Mouse (Mus musculus) left cerebral cortex, postnatal 4 days (tissue): ENCODE results near the gene Gm1113. TPM values are rescaled to one million over a fixed set of nuclear protein-coding genes. Genes with fewer than 3 reads are reported as not detected.
A peak's percentile ranks its signal among the peaks of the same experiment; 100 is the strongest.

Source experiments
- DNase-seq: peaks from one replicate; pipeline ENCODE4 v3.0.0-alpha.2; 2022
- intact Hi-C: fragments of 180-260 bp; cut with DNase I; formaldehyde crosslinking; loops from one replicate; pipeline ENCODE4 v1.15.1; 2025
- total RNA-seq, 2 experiments: library from RNA; stranded (reverse); gene quantifications; 2 replicates each; pipeline ENCODE4 v1.2.3; 2021

Gene Gm1113
- total RNA-seq, 2 experiments from 2014 or later: not detected

DNA sequence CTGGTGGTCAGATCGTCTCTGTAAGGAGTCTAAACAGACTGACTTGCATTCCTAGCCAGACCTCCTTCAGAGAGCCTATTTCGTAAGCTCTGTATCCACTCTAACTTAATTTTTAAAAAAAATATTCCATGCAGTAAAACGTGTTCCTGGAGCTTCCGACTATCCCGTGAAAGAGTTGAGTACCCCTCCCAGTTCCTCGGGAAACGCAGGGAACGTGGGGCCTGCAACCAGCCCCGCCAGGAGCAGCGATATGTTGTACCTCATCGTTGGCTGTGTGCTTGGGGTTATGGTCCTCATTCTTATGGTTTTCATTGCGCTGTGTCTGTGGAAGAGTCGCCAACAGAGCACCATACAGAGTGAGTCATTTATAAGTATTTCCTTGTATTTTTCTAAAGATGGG is 31.5 kb downstream of the Gm1113 start:
- no peak for DNase-seq
- intact Hi-C loops: no loop called here

DNA sequence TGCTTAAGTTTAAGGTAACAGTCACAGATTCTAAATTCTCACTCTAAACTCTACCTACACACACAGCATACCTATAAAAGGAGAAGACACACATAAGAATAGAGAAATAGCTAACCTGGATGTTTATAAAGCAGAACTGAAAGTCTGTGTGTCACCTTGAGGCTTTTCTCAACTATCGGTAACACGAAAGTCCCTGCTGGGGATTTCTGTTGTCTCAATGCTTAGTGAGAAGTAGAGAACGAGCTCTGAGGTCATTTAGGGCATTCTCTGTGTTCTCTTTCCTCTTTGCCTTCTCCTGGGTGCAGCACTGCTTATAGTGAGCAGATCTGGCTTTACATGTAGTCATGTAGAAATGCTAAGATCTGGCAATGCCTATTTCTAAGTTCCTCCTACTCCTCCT is 34.1 kb downstream of the Gm1113 start:
- no peak for DNase-seq
- intact Hi-C loops: no loop called here

DNA sequence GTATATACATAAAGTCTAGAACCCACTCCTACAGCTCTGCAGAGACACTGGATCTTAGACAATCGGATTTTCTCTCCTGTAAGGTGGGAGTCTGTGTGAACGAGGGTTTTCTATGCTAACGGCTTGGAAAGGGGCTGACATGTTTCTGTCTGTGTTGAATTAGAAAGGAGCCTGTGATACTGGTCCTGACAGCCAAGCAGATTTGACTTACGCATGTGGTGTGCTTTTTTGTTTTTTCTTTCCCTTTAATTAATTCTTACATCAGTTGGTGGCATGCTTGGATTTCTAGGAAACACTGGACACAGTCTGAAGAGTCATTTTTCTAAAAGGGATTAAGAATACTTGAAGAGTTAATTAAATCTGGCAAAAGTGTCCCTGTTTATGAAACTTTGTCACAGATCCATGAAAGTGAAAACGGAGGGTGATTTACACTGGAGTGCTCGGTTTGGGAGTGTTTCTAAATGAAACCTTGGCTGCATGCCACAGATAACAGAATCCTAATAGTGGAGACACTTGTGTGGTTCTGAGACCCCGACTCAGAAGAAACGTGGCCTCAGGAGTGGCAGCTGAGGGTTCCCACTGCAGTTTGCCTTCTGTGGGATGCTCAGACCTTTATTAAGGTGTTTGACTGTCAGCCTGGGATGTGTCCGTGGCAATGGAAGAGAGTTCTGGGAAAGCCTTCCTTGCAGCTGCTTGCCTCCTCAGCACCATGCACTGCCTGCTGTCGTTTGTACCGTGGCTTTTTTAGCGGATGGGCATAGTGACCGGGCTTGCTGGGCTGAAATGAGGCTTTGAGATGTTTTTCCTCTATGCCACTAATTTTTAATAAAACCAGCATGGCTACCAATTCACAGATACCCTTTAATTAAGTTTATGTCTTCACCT is 35.8 kb downstream of the Gm1113 start:
- intact Hi-C loops: no loop called here
- DNase-seq: peak; percentile 1

DNA sequence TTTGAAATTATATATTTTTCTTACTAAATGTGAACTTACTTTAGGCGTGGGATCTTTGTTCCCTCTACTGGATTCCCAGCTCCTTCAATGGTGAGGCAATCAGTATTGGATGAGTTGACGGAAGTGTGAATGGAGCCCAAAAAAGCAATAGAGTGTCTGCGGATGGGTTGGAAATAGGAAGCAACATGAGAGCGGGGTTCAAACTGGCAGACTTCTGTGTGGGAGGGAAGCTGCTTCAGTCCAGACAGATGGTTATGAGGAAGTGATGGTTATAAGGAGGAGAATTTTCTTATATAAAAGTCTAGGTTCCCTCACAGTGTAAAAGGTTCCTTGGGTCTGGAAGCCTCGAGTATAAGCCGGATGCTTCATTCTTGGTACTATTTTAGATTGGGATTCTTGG is 38.6 kb downstream of the Gm1113 start:
- no peak for DNase-seq
- intact Hi-C loops: no loop called here

DNA sequence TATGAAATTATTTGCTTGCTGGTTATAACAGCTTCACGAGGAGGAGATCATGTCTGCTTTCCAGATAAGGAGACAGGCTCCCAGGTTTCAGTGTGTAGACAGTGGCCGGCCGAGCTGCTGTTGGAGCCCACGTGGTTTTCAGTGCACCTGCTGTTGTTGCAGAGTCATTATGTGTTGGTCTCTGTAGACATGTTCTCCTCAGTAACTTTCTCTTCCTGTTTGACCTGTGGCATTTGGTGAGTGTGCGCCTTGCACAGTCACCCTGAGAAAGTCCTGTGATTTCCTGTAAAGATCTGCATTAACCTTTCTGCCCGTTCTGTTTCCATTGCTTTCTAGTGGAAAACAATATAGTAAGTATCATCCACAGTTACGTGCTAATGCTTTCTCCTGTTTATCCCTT is 42.7 kb downstream of the Gm1113 start:
- no peak for DNase-seq
- intact Hi-C loops: no loop called here

DNA sequence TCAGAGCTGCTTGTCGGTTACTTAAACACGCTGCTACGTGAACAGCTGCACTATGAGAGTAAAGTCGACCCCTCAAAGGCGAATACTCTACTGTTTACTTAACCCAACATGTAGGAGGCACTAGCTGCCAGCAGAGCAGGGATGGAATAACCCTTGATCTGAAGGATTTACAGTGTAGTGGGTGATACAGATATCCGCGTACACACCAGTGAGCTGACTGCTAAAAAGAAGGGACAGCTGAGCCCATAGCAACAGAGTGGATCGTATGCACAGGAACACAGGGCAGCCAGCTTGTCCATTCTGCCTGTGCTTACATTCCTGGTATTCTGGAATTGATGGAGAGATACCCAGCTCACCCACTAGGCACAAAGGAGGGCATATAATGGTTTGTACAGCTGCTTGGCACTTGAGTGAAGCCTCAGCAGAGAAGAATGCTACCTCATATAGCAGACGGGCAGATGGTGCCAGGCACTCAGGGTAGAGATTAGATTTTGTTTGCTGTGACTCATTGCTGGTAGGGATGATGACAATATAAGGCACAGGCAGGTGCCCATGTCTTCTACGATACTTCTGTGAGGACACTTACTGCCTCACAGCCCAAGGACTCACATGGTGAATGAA is 43.9 kb downstream of the Gm1113 start:
- DNase-seq: no peak
- intact Hi-C loops: no loop called here

DNA sequence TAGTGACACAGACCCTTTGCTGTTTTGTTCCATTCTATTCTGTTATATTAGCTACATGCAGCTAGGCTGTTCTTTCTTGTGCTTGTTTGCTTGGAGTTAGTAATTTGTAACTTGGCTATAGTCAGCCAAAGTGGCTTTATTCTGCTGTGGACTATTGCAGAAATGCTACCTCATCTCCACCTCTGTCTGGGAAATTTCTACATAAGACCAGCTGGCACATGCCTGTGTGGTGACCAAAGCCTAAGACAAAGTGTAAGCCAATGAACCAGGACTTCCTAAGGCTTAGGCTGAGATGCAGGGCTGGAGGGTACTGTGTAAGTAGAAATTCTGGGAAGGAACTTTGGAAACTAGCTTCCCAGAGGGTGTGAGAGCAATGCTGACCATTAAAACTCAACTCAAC is 49.2 kb downstream of the Gm1113 start:
- intact Hi-C loops: no loop called here
- DNase-seq: no peak

DNA sequence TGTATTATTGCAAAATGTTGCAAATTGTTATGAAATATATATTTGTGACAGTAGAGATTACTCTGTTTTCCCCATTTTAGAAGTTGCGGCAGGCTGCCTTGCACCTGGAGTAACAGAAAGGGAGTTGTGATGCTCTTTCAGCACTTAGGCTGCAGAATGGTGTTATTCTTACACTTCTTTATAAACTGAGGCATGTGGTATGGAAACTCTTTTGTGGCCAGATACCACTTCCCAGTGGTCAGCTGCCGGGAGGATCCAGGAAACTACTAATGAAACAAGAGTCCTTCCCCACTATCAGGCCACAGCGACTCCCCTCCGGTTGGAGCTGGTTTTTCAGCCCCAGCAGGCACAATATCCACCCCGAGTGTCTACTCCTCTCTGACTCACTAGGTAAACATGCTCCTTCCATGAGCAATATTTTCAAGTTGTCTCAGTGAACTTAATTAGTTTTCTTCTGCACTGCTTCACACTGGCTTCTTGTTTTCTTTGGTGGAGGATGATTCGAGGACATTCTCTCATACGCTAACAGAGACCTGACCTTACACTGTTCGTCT is 50.7 kb downstream of the Gm1113 start:
- no peak for DNase-seq
- intact Hi-C loops: no loop called here

DNA sequence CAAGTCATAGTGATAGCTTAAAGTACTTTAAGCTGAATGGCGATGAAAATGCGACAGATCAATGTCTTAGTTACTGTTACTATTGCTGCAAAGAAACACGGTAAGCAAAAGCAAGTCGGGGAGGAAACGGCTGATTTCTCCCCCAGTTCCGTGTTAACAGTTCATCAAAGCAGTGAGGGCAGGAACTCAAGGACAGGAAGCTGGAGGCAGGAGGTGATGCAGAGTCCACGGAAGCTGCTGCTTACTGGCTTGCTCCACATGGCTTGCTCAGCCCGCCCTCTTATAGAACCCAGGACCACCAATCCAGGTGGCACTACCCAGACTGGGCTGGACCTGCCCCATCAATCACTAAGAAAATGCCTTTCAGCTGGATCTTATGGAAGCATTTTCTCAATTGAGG is 58.5 kb downstream of the Gm1113 start:
- intact Hi-C loops: no loop called here
- no peak for DNase-seq

Other genes starting within 250 kb of the Gm1113 start
- gene Cdon, start 97.1 kb downstream of the Gm1113 start, total RNA-seq: 10 to 100 TPM; 13.0 to 14.1 TPM
- gene Ddx25, start 40.3 kb upstream of the Gm1113 start, total RNA-seq: 10 to 100 TPM; 17.7 to 19.0 TPM
- 10 to 100 TPM; 14.4 to 14.5 TPM for gene Pus3, start 40.3 kb upstream of the Gm1113 start, total RNA-seq
- 1 to 10 TPM; 1.4 to 2.3 TPM for gene Pate2, start 52.0 kb upstream of the Gm1113 start, total RNA-seq
- gene Hyls1, start 52.1 kb upstream of the Gm1113 start, total RNA-seq: 10 to 100 TPM; 11.6 to 11.9 TPM
- gene Pate4, start 93.7 kb upstream of the Gm1113 start, total RNA-seq: not detected
- gene Pate3, start 129.9 kb upstream of the Gm1113 start, total RNA-seq: not detected
- not detected for gene Pate1, start 169.1 kb upstream of the Gm1113 start, total RNA-seq
- not detected for gene Gm17677, start 222.8 kb upstream of the Gm1113 start, total RNA-seq